Mouse (Mus musculus): ENCODE measurements around the gene Glis1.

Gene Glis1

GRCm38 (mm10) chr4:107681099-107681849 lies 246.9 kb downstream of the Glis1 start:
- DNase-seq (ENCODE audit: low read depth, low spot score): no peak

- no peak for DNase-seq (ENCODE audit: low read depth, low spot score)
These were observed 248.8 kb downstream of the Glis1 start for GRCm38 (mm10) chr4:107683006-107683756.

GRCm38 (mm10) chr4:107684130-107684529 lies 249.7 kb downstream of the Glis1 start, which contains the start of gene Dmrtb1:
Dmrtb1 (minus strand) TSS chr4:107684230.
- no peak for DNase-seq (ENCODE audit: low read depth, low spot score)

All from brain, adult 2 months (tissue).